Mouse (Mus musculus): Measurements from ENCODE around the gene Plek2. TPM values are rescaled to one million over a fixed set of nuclear protein-coding genes. Genes with fewer than 3 reads are reported as not detected.

The Plek2 gene
- total and polyA plus RNA-seq, 2 experiments from 2014 or later: 1.9 to 2.7 TPM

DNA sequence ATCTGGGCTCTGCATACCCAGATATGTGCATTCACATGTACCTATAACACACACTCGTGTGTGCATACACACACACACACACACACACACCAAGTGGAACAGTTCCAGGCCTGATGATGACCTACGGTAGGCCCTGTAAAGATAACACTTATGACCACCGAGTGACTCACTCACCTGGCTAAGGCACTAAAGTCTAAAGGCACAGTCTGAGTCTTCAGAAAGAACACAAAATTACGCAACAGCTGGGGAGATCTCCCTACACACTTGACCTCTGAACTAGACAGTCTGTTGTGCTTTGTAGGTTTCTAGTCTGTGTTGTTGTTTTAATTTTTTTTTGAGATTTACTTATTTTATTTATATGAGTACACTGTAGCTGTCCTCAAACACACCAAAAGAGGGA, 7.7 kb upstream of the Plek2 start:
- H3K36me3 ChIP-seq (ENCODE audit: insufficient read depth, low read length): no peaks in the 10 kb centered on the region
- TF ChIP-seq CTCF (IDR thresholded peaks at IDR 0.05; ENCODE audit: low read depth): no peak
- DNase-seq (ENCODE audit: low spot score): no peak
- no peaks in the 10 kb centered on the region for H3K9me3 ChIP-seq (ENCODE audit: low read length)
- no peak for ATAC-seq
- no peak overlapping the region for H3K4me2 ChIP-seq (ENCODE audit: low read depth, low read length)
- WGBS: 90% methylated on average over 4 of the region's 4 CpGs
- peaks cover 11% of the 10 kb centered on the region for H3K27me3 ChIP-seq (ENCODE audit: insufficient read depth, low read length)
- no peak overlapping the region for H3K9ac ChIP-seq (replicated peaks; ENCODE audit: low read length)
- 0 out of 2 replicates have a peak, but pooled peaks cover 9% of the 10 kb centered on the region for H3K4me1 ChIP-seq (ENCODE audit: insufficient read depth, low read length)
- H3K27ac ChIP-seq: no peak overlapping the region
- H3K4me3 ChIP-seq (ENCODE audit: low read length): no peak overlapping the region

DNA sequence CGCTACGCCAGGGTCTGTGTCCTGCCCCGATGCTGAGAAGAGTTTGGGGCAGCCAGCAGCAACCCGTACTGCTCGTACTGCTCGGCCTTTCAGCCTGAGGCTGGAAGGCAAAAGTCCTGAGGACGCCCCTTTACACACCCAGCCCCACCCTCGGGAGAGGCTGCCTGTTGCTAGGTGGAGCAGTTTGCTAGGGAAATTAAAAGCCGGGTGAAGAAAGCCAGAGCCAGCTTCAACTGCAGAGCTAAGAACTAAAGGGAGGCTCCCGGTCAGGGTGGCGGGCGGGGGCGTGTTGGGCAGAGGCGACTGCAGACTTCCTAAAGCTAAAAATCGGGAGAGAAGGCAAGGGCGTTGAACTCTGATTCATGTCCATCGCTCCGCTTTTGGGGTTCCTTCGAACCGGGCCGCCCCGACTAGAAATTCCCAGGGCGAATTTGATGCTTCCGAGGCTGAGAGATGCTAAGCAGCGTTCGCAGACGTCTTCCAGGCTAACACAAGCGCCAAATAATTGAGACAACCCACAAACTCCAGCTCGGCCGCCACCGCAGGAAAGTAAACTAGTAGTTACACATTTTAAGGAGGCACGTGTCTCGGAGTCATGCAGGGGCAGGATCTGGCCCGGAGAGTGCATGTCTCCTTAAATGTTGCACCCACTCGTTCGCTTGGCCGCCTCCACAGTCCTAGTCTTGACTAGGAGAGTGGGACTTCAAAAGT, 5.1 kb upstream of the Plek2 start:
- peaks cover 11% of the 10 kb centered on the region for H3K27me3 ChIP-seq (ENCODE audit: insufficient read depth, low read length)
- H3K36me3 ChIP-seq (ENCODE audit: insufficient read depth, low read length): no peaks in the 10 kb centered on the region
- H3K9ac ChIP-seq (replicated peaks; ENCODE audit: low read length): peak overlapping the region; percentile 35
- H3K4me3 ChIP-seq (ENCODE audit: low read length): peak overlapping the region; percentile 31
- no peak for ATAC-seq
- peak overlapping the region; percentile 59 for H3K4me2 ChIP-seq (ENCODE audit: low read depth, low read length)
- no peaks in the 10 kb centered on the region for H3K9me3 ChIP-seq (ENCODE audit: low read length)
- no peak overlapping the region for H3K27ac ChIP-seq
- H3K4me1 ChIP-seq (ENCODE audit: insufficient read depth, low read length): peaks cover 9% of the 10 kb centered on the region; the same call in 1 of the 2 replicates
- DNase-seq (ENCODE audit: low spot score): peak; percentile 8
- no peak for TF ChIP-seq CTCF (IDR thresholded peaks at IDR 0.05; ENCODE audit: low read depth)
- 1% methylated on average over 37 of the region's 37 CpGs for WGBS

DNA sequence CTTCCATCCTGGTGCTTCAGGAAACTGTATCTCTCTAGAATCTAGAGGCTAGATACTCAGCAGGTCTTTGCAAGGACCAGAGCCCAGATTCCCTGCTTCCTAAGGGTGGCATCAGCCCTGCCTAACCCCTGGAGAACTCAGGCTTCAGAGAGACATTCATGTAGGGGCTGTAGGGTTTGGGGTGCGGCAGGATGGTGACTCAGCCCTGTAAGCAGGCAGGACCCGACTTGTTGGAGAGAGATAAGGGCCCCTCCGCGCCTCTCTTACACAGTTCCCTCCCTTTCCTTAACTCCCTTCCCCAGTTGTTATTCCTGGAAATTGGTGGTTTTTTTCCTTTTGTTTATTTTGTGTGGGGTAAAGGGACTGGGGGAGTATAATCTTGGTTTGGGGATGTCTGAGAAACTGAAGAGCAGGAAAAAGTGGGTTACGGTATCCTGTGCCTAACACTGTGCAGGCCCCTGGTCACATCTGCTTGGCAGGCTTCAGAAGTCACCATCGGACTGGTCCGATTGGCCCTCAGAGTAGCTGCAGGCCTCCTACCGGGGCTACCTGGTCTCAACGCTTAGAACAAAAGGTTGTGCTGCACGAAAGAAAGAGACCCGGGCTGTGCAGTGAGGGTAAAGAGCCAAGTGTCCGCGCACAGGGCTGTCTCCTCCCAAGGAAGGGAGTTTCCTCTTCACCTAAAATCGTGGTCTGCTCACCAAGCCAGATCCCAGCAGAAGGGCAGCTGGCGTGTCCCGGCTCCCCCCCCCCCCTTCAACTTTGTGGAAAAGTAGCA, 4.1 kb upstream of the Plek2 start:
- WGBS: 15% methylated on average over 16 of the region's 16 CpGs
- Histone ChIP-seq H3K9ac (replicated peaks; ENCODE audit: low read length) (peak overlapping the region; percentile 35; the same call in 1 of the 2 replicates), H3K27ac (no peak overlapping the region), H3K9me3 (ENCODE audit: low read length) (no peaks in the 10 kb centered on the region), H3K4me2 (ENCODE audit: low read depth, low read length) (peak overlapping the region; percentile 59), H3K27me3 (ENCODE audit: insufficient read depth, low read length) (peaks cover 11% of the 10 kb centered on the region), H3K36me3 (ENCODE audit: insufficient read depth, low read length) (no peaks in the 10 kb centered on the region), H3K4me1 (ENCODE audit: insufficient read depth, low read length) (peaks cover 14% of the 10 kb centered on the region; the same call in 1 of the 2 replicates), H3K4me3 (ENCODE audit: low read length) (peak overlapping the region; percentile 31)
- no peak for DNase-seq (ENCODE audit: low spot score)
- no peak for TF ChIP-seq CTCF (IDR thresholded peaks at IDR 0.05; ENCODE audit: low read depth)
- ATAC-seq: no peak

DNA sequence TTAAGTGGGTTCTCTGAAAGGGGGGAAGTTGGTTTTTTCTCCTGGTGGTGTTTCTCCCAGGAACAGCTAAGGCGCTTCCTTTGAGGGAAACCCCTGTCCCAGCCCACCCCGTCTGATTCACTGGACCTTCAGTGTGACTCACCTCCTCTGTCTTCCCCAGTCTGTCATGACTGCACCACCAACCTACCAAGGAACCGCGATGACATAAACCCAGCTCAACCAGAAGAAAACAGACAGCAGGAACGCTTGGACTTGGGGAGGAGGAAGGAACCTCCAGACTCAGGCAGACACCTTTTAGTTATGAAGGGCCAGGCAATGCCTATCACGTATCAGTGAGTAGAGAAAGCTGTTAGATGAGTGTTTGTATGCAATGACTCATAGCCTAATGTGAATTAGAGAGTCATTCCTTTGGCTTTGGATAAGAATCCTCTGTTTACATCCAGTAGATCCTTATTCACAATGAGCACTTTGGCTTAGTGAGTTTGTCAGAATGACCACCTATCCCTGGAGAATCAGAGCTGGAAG, 1.4 kb upstream of the Plek2 start:
- WGBS: 82% methylated on average over 6 of the region's 6 CpGs
- Histone ChIP-seq H3K36me3 (ENCODE audit: insufficient read depth, low read length) (no peaks in the 10 kb centered on the region), H3K9me3 (ENCODE audit: low read length) (no peaks in the 10 kb centered on the region), H3K4me2 (ENCODE audit: low read depth, low read length) (no peak overlapping the region), H3K4me1 (ENCODE audit: insufficient read depth, low read length) (peaks cover 14% of the 10 kb centered on the region; the same call in 1 of the 2 replicates), H3K27me3 (ENCODE audit: insufficient read depth, low read length) (peaks cover 11% of the 10 kb centered on the region), H3K27ac (no peak overlapping the region), H3K9ac (replicated peaks; ENCODE audit: low read length) (no peak overlapping the region), H3K4me3 (ENCODE audit: low read length) (no peak overlapping the region)
- no peak for DNase-seq (ENCODE audit: low spot score)
- no peak for TF ChIP-seq CTCF (IDR thresholded peaks at IDR 0.05; ENCODE audit: low read depth)
- no peak for ATAC-seq

DNA sequence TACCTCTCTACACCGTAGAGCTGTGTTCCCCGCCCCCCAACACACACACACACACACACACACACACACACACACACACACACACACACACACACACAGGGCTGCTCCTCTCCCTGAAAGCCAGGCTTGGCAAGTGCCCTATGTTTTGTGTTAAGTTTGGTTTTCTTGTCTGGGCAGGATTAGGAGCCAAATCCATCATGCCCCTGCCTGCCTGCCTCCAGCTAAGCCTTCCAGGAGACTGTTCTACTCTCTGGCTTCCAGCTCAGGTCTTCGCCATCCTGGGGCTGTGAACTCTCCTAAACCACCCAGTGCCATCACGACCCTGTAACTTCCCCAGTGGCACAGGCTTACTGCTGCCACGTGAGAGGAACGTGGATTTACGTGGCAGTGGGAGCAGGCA, 2.3 kb downstream of the Plek2 start:
- no peak overlapping the region for H3K4me3 ChIP-seq (ENCODE audit: low read length)
- peaks cover 5% of the 10 kb centered on the region; the same call in 1 of the 2 replicates for H3K4me1 ChIP-seq (ENCODE audit: insufficient read depth, low read length)
- H3K4me2 ChIP-seq (ENCODE audit: low read depth, low read length): no peak overlapping the region
- H3K27ac ChIP-seq: no peak overlapping the region
- no peaks in the 10 kb centered on the region for H3K36me3 ChIP-seq (ENCODE audit: insufficient read depth, low read length)
- WGBS: 76% methylated on average over 7 of the region's 7 CpGs
- no peaks in the 10 kb centered on the region for H3K9me3 ChIP-seq (ENCODE audit: low read length)
- no peak for DNase-seq (ENCODE audit: low spot score)
- no peak for TF ChIP-seq CTCF (IDR thresholded peaks at IDR 0.05; ENCODE audit: low read depth)
- no peaks in the 10 kb centered on the region for H3K27me3 ChIP-seq (ENCODE audit: insufficient read depth, low read length)
- no peak for ATAC-seq
- H3K9ac ChIP-seq (replicated peaks; ENCODE audit: low read length): no peak overlapping the region

DNA sequence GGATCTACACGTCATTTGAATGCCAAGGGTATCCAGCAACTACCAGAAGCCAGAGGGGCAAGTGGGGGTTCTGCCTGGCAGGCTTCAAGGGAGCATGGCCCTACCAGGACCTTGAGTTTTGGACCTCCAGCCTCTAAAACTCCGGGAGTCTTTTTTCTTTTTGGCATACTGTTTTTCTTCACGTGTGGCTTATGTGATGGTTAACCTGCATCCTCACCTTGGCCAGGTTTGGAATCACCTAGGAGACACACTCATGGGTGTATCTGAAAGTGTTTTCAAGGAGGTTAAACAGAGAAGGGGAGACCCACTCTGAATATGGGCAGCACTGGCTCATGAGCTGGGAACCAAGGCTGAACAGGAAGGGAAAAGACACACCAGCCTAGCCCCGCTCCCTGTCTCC, 3.5 kb downstream of the Plek2 start:
- Histone ChIP-seq H3K4me2 (ENCODE audit: low read depth, low read length) (no peak overlapping the region), H3K9me3 (ENCODE audit: low read length) (no peaks in the 10 kb centered on the region), H3K27ac (no peak overlapping the region), H3K36me3 (ENCODE audit: insufficient read depth, low read length) (no peaks in the 10 kb centered on the region), H3K9ac (replicated peaks; ENCODE audit: low read length) (no peak overlapping the region), H3K4me3 (ENCODE audit: low read length) (no peak overlapping the region), H3K4me1 (ENCODE audit: insufficient read depth, low read length) (peaks cover 5% of the 10 kb centered on the region; the same call in 1 of the 2 replicates), H3K27me3 (ENCODE audit: insufficient read depth, low read length) (no peaks in the 10 kb centered on the region)
- no peak for ATAC-seq
- DNase-seq (ENCODE audit: low spot score): no peak
- TF ChIP-seq CTCF (IDR thresholded peaks at IDR 0.05; ENCODE audit: low read depth): no peak
- 82% methylated on average over 4 of the region's 4 CpGs for WGBS

All from hindbrain, postnatal 0 days (tissue).